Mouse (Mus musculus): ENCODE measurements at regions not wholly inside any gene's neighbourhood (a gene's known extent, or its start where the extent isn't known, plus 50 kb on each side); places are given as distances from the start of the nearest gene placed in this dataset.

- TF ChIP-seq NRF1 (IDR thresholded peaks at IDR 0.05; ENCODE audit: insufficient read depth, low read depth, low read length, poor library complexity, severe bottlenecking) (no peak), CTCF (IDR thresholded peaks at IDR 0.05 in 2 of 3, conservative IDR thresholded peaks at IDR 0.05 in 1 of 3; ENCODE audit: control insufficient read depth in 1 of 3, insufficient read depth in 1 of 3, low read depth in 2 of 3, low read length in 3 of 3, poor library complexity in 1 of 3, severe bottlenecking in 1 of 3) (no peak), MAZ (IDR thresholded peaks at IDR 0.05; ENCODE audit: low read depth, low read length) (no peak)
These were observed 1837.9 kb upstream of the Gm38303 start for GRCm38 (mm10) chr3:12173371-12173770.

Measured in MEL (cell line).